Mouse (Mus musculus): ENCODE results near the gene Mucl3.

Gene Mucl3

GRCm38 (mm10) chr17:35635202-35635601 is 8.3 kb downstream of the Mucl3 start:
- no peak for DNase-seq

DNA sequence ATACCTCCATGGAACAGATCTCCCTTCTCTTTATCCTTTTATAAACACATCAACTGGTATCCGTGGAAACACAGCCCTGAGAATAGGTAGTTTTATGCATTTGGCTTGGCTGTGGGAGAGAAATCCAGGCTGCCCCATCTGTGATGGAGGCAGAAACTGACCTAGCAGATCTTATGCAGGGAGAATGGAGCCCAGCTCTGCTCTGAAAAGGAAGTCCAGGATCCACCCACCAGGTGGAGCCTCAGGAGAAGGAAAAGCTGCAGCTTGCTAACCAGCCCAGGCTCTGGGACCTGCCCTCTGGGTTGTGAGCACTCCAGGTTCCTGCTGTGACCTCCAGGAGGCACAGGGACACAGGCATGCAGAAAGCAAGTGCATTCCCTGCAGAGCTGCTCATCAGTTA is 9.5 kb downstream of the Mucl3 start:
- no peak for DNase-seq

- DNase-seq = no peak
Observed at GRCm38 (mm10) chr17:35626537-35626936, 17.0 kb downstream of the Mucl3 start, which contains the start of gene Gm9573. TSS of gene Gm9573 (minus strand) at chr17:35626637.

DNA sequence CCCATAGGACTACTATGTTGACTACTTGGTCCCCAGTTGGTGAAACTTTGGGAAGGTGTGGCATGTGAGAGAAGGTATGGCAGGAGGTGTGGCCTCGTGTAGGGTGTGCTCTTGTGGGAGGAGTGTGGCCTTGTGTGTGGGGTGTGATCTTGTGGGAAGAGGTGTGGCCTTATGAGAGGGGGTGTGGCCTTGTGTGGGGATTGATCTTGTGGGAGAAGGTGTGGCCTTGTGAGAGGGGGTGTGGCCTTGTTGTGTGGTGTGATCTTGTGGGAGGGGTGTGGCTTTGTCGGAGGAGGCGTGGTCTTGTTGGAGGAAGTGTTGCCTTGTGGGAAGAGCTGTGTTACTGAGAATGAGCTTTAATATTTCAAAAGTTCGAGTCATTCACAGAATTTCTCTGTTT is 26.4 kb downstream of the Mucl3 start:
- DNase-seq = no peak

DNA sequence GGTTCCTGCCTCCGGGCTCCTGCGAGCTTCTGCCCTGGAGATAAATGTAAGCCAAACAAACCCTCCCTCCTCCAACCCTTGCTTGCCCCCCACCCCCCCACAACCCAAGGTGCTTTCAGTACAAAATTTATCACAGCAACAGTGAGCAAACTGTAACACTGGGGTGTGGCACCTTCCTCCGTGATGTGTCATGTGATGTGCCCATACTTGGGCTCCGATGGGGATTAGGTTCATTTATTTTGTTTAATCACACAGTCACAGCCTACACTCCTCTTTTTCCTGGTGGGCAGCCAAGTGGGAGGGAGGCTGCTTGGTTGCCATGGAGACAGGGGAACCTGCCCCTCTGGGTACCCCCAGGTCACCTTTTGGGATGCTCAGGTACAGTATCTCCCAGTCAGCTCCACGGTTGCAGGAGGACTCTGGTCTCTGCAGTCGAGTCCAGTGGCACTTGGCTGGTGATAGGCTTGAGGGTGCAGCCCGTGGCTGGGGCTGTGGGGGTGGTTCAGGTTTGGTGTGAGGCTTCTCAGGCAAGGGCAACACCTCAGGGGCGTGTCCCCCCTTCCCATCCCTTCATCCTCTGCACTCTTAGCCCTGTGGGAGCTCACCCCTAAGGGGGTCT is 41.6 kb downstream of the Mucl3 start:
- no peak for DNase-seq

- no peak for DNase-seq
Observed at GRCm38 (mm10) chr17:35601249-35601648, 42.2 kb downstream of the Mucl3 start, which contains the start of gene Sfta2. TSS of gene Sfta2 (plus strand) at chr17:35601549.

DNA sequence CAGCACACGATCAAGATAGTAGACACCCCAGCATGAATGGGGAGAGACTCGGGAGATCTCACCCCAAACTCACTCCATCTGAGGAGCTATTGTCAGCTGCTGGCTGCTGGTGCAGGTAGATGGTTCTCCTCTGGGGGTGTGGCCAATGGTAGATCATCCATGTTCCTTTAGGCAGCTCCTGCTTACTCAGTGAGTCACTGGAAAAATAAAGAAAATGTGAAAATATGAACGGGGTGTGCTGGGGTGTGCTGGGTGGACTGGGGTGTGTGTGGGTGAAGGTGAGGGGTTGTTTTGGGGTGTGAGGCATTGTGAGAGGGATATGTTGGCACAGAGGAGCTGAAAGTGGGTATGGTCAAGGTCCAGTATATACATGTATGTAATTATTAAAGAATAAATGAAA is 46.1 kb downstream of the Mucl3 start:
- no peak for DNase-seq

DNA sequence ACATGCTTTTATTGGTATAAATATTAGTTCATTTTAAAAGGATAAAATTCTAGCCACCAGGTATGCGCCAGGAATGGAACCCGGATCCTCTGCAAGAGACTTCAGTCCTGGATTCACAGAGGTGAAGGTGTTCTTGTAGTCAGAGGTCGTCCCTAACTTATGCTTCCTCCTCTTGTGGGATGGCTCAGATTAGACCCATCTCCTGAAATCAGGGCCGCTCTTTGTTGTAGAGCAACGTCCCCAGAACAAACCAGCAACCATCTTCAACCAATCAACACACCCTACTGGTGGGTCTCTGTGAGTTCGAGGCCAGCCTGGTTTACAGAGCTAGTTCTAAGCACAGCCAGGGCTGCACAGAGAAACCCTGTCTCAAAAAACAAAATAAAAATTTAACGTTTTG is 49.0 kb downstream of the Mucl3 start:
- DNase-seq = no peak

- no peak for DNase-seq
Observed at GRCm38 (mm10) chr17:35593786-35594185, 49.7 kb downstream of the Mucl3 start.

GRCm38 (mm10) chr17:35592131-35592530 is 51.4 kb downstream of the Mucl3 start:
- no peak for DNase-seq

DNA sequence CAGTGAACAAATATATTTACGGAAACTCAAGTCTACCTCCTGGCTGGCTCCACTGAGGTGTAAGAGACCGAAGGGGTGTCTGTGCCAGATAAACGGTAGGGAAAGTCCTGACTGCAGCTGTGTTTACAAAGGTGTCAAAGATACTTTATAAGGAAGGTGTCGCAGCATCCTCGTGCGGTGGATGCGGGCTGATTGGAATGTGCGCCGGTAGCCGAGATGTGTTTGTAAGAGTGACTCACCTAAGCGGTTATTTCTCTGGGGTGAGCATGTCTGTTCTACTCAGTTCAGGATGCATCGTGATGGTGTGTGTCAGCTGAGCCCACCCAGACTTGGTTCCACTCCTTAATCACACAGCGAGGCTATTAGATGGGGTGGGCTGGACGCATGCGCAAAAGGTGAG is 51.8 kb downstream of the Mucl3 start:
- no peak for DNase-seq

DNA sequence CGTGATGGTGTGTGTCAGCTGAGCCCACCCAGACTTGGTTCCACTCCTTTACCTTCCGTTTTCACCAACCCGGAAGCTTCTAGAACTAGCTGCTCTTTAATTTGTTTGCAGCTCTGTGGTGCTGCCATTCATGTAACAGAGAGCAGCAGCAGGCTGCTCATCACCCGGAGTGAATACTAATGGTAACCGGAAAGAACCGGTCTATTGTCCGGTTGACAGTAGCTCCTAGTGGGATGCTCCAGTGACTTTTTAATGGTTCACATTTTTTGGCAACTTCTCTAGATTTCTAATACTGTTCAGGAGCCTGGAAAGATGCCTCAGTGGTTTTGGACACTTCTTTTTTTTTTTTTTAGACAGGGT is 52.3 kb downstream of the Mucl3 start:
- no peak for DNase-seq

DNA sequence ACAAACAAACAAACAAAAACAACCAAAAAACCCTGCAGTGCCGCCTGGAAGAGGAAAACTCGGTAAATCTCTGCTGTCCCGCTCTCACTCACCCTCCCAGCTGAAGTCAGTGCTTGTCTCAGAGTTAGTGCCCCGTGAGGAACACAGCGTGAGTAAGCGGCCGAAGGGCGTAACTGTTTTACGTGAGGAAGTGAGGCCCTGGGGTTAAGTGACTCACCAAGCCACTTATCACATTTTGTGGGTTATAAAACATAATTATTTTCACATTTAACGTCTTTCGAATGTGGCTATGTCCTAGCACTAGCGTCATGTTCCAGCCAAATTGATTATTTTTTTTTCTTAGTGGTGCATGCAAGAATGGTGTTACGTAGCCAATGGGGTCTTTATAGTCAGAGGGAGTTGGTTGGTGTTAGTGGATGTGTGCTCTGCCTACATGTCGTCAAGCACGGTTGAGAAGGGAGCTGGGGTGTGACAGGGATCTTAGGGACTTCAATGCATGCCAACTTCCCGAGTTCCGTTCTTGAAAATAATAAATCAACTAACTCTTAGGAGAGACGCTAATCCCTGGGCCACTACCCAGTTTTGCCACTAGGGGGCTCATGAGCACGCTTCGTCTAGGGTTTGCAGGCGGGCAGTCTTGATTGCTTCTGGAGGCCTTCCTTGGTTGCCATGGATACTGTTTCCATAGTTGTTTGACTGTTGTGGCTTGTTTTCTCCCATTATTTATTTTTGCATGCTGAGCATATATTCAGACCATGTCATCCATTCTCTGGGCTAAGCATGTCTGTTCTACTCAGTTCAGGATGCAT is 52.9 kb downstream of the Mucl3 start:
- DNase-seq = peak in 1 of 2 experiments; percentile 67

GRCm38 (mm10) chr17:35588387-35588786 is 55.1 kb downstream of the Mucl3 start:
- no peak for DNase-seq

- DNase-seq = no peak
Observed at GRCm38 (mm10) chr17:35587291-35587690, 56.2 kb downstream of the Mucl3 start.
